Mouse (Mus musculus) hindbrain, embryonic 14.5 days (tissue): ENCODE data around the gene Bloc1s1. TPM values are rescaled to one million over a fixed set of nuclear protein-coding genes. Genes with fewer than 3 reads are reported as not detected.

ENCODE experiments used
- ATAC-seq: fragments of 200-750 bp; cut with Nextera tagmentation; 2 replicates; pipeline ENCODE4 v1.8.0; 2017; ENCODE audit warnings: moderate number of reproducible peaks, mild to moderate bottlenecking, moderate TSS enrichment, moderate library complexity; ENCODE audit not compliant: low FRiP score
- DNase-seq: peaks from one replicate; pipeline ENCODE4 v3.0.0-alpha.2; 2015; ENCODE audit warnings: low spot score
- H3K27ac ChIP-seq: fragments of 300-500 bp; sonication (generic); 2 replicates; pipeline ENCODE4 v1.5.1; 2014; ENCODE audit warnings: mild to moderate bottlenecking, moderate library complexity
- H3K27me3 ChIP-seq: fragments of 300-500 bp; sonication (generic); 2 replicates; pipeline ENCODE4 v1.6.1; 2014; ENCODE audit warnings: mild to moderate bottlenecking, low read length, mixed read lengths; ENCODE audit not compliant: control insufficient read depth, insufficient read depth
- H3K36me3 ChIP-seq: fragments of 300-500 bp; sonication (generic); replicated peaks from 2 replicates; pipeline ENCODE4 v1.6.1; 2014; ENCODE audit not compliant: control insufficient read depth, insufficient read depth
- H3K4me1 ChIP-seq: fragments of 300-500 bp; sonication (generic); replicated peaks from 2 replicates; pipeline ENCODE4 v1.6.1; 2014; ENCODE audit warnings: antibody characterized with exemption, low read length, mixed read lengths; ENCODE audit not compliant: control insufficient read depth, insufficient read depth
- H3K4me2 ChIP-seq: fragments of 300-500 bp; sonication (generic); replicated peaks from 2 replicates; pipeline ENCODE4 v1.6.1; 2014; ENCODE audit warnings: mild to moderate bottlenecking, moderate library complexity
- H3K4me3 ChIP-seq: fragments of 300-500 bp; sonication (generic); replicated peaks from 2 replicates; pipeline ENCODE4 v1.5.1; 2014; ENCODE audit warnings: mild to moderate bottlenecking, low read length
- H3K9ac ChIP-seq: fragments of 300-500 bp; sonication (generic); 2 replicates; pipeline ENCODE4 v1.6.1; 2014
- H3K9me3 ChIP-seq: fragments of 300-500 bp; sonication (generic); 2 replicates; pipeline ENCODE4 v1.6.1; 2016; ENCODE audit warnings: low read length; ENCODE audit not compliant: control insufficient read depth
- WGBS: fragments of 180-500 bp; shearing (Covaris S2); extraction: QIAGEN DNeasy Blood & Tissue Kit; methylation state at CpG from one replicate; pipeline ENCODE4 v1.1.7; 2014; 5-methylcytosine and 5-hydroxymethylcytosine counted together
- polyA plus RNA-seq: library from polyadenylated mRNA; unstranded; fragments of >200 nt; fragmentation: Nextera tagmentation; extraction: Ambion mirVana; gene quantifications from 2 replicates; pipeline ENCODE4 v1.2.1, GENCODE M21; 2014

Gene Bloc1s1
- polyA plus RNA-seq, 1 experiment from 2014 or later = 269 TPM

DNA sequence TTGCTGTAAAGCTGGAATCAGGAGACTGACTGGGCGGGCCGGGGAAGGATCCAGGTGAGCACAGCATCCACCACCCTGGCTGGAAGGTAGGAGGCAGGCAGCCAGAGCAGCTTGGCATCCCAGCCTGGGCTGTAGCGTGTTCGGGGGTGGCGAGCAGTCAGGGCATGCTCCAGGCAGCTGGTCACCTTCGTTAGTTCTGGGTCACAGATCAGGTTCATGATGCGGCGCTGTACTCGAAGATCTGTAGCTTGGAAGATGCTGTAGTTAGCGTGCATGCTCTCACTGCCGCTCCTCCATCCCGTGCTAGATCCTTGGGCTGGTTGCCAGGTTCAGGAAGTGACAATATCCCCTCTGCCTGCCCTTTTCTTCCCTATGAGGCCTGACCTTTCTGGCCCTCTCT lies 10.1 kb downstream of the Bloc1s1 start:
- 73% methylated on average over 12 of the region's 12 CpGs for WGBS
- no peak overlapping the region for H3K9ac ChIP-seq
- H3K27me3 ChIP-seq = 0 out of 2 replicates have a peak, but pooled peaks cover 2% of the 10 kb centered on the region
- DNase-seq = no peak
- H3K9me3 ChIP-seq = no peaks in the 10 kb centered on the region
- H3K4me2 ChIP-seq = no peak overlapping the region
- H3K36me3 ChIP-seq = peaks cover 20% of the 10 kb centered on the region; the same call in 1 of the 2 replicates
- no peak for ATAC-seq
- H3K27ac ChIP-seq = no peak overlapping the region
- peaks cover 14% of the 10 kb centered on the region; the same call in 1 of the 2 replicates for H3K4me1 ChIP-seq
- no peak overlapping the region for H3K4me3 ChIP-seq

DNA sequence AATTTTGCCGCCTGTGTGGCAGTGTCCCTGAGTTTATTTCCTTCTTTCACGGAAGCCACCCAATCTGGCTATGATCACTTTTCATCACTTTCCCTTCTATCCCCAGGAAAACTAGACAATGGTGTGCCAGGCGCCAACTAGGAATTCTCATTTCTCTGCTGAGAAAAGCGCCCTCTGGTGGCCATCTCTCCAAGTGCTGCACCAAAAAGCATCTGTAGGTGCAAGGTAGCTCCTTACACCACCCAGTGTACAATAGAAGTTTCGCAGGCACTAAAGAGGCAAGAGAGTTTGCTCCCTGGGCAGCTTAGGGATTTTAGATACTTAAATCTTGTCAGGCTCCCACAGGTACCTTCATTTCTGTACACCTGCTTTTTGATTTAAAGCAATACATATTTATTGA lies 10.6 kb downstream of the Bloc1s1 start:
- DNase-seq = peak; percentile 97
- peaks cover 20% of the 10 kb centered on the region; the same call in 1 of the 2 replicates for H3K36me3 ChIP-seq
- H3K27ac ChIP-seq = no peak overlapping the region
- H3K4me1 ChIP-seq = peaks cover 11% of the 10 kb centered on the region; the same call in 1 of the 2 replicates
- no peak overlapping the region for H3K4me3 ChIP-seq
- peak; percentile 35; the same call in 1 of the 2 replicates for ATAC-seq
- 8% methylated on average over 5 of the region's 5 CpGs for WGBS
- no peak overlapping the region for H3K9ac ChIP-seq
- H3K27me3 ChIP-seq = 0 out of 2 replicates have a peak, but pooled peaks cover 6% of the 10 kb centered on the region
- H3K4me2 ChIP-seq = no peak overlapping the region
- no peaks in the 10 kb centered on the region for H3K9me3 ChIP-seq

GRCm38 (mm10) chr10:128912791-128913190 lies 11.0 kb downstream of the Bloc1s1 start:
- H3K9ac ChIP-seq = no peak overlapping the region
- 92% methylated on average over 4 of the region's 4 CpGs for WGBS

GRCm38 (mm10) chr10:128912268-128912667 lies 11.6 kb downstream of the Bloc1s1 start:
- peaks cover 6% of the 10 kb centered on the region; the same call in 1 of the 2 replicates for H3K4me1 ChIP-seq
- H3K27ac ChIP-seq = no peak overlapping the region
- H3K9me3 ChIP-seq = no peaks in the 10 kb centered on the region
- 0 out of 2 replicates have a peak, but pooled peaks cover 9% of the 10 kb centered on the region for H3K27me3 ChIP-seq
- no peak overlapping the region for H3K4me2 ChIP-seq
- ATAC-seq = no peak
- no peak for DNase-seq
- peaks cover 16% of the 10 kb centered on the region; the same call in 1 of the 2 replicates for H3K36me3 ChIP-seq
- H3K9ac ChIP-seq = no peak overlapping the region
- H3K4me3 ChIP-seq = no peak overlapping the region
- WGBS = 61% methylated on average over 4 of the region's 4 CpGs

More at GRCm38 (mm10) chr10:128912791-128913190, 11.0 kb downstream of the Bloc1s1 start:
- H3K4me2 ChIP-seq = no peak overlapping the region
- H3K9me3 ChIP-seq = no peaks in the 10 kb centered on the region
- no peak overlapping the region for H3K4me3 ChIP-seq
- H3K27ac ChIP-seq = no peak overlapping the region
- H3K27me3 ChIP-seq = 0 out of 2 replicates have a peak, but pooled peaks cover 9% of the 10 kb centered on the region
- ATAC-seq = no peak
- peaks cover 20% of the 10 kb centered on the region; the same call in 1 of the 2 replicates for H3K36me3 ChIP-seq
- peaks cover 7% of the 10 kb centered on the region; the same call in 1 of the 2 replicates for H3K4me1 ChIP-seq
- DNase-seq = no peak

GRCm38 (mm10) chr10:128911430-128911829 lies 12.4 kb downstream of the Bloc1s1 start:
- peak overlapping the region; percentile 81 for H3K4me2 ChIP-seq
- H3K27me3 ChIP-seq = 0 out of 2 replicates have a peak, but pooled peaks cover 9% of the 10 kb centered on the region
- no peak overlapping the region for H3K27ac ChIP-seq
- H3K36me3 ChIP-seq = peaks cover 9% of the 10 kb centered on the region; the same call in 1 of the 2 replicates
- H3K9ac ChIP-seq = no peak overlapping the region
- H3K9me3 ChIP-seq = no peaks in the 10 kb centered on the region
- 93% methylated on average over 6 of the region's 6 CpGs for WGBS
- peaks cover 6% of the 10 kb centered on the region; the same call in 1 of the 2 replicates for H3K4me1 ChIP-seq
- ATAC-seq (no peak), DNase-seq (no peak)
- H3K4me3 ChIP-seq = 0 out of 2 replicates have a peak overlapping the region, but pooled peaks have one; percentile 53

- Histone ChIP-seq H3K4me2 (peak overlapping the region; percentile 81), H3K36me3 (peaks cover 6% of the 10 kb centered on the region; the same call in 1 of the 2 replicates), H3K9ac (peak overlapping the region; percentile 64), H3K27ac (peak overlapping the region; percentile 49; the same call in 1 of the 2 replicates), H3K4me1 (peaks cover 6% of the 10 kb centered on the region; the same call in 1 of the 2 replicates), H3K9me3 (no peaks in the 10 kb centered on the region), H3K27me3 (0 out of 2 replicates have a peak, but pooled peaks cover 9% of the 10 kb centered on the region), H3K4me3 (peak overlapping the region; percentile 53)
- ATAC-seq (peak; percentile 31), DNase-seq (no peak)
- WGBS = 2% methylated on average over 64 of the region's 66 CpGs
Observed at GRCm38 (mm10) chr10:128910066-128910841, 13.6 kb downstream of the Bloc1s1 start.

DNA sequence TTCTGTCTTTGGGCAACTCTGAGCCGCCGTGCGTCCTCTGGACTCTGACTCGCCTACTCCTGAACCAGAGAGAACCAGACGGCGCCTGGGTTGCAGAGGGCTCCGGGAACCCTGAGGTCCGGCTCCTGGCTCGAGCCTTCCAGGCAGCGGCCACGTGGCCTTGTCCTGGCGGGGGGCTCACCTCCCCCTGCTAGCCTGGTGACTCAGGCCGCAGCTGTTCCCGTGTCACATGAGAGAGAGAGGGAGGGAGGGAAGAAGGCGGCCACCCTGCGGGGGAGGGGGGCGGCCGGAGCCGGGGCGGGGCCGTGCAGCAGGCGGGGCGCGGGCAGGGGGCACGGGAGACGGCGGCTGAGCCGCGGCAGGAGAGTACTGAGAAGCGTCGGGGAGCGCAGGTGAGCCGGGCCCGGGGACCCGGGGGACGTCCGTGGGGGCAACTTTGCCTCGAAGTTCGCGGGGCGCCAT lies 14.2 kb downstream of the Bloc1s1 start:
- DNase-seq = no peak
- Histone ChIP-seq H3K4me1 (peaks cover 6% of the 10 kb centered on the region; the same call in 1 of the 2 replicates), H3K9ac (peak overlapping the region; percentile 64), H3K27ac (peak overlapping the region; percentile 15), H3K4me2 (peak overlapping the region; percentile 81), H3K27me3 (0 out of 2 replicates have a peak, but pooled peaks cover 9% of the 10 kb centered on the region), H3K36me3 (peaks cover 3% of the 10 kb centered on the region; the same call in 1 of the 2 replicates), H3K9me3 (no peaks in the 10 kb centered on the region), H3K4me3 (peak overlapping the region; percentile 53)
- peak; percentile 75 for ATAC-seq
- 0% methylated on average over 30 of the region's 41 CpGs for WGBS

DNA sequence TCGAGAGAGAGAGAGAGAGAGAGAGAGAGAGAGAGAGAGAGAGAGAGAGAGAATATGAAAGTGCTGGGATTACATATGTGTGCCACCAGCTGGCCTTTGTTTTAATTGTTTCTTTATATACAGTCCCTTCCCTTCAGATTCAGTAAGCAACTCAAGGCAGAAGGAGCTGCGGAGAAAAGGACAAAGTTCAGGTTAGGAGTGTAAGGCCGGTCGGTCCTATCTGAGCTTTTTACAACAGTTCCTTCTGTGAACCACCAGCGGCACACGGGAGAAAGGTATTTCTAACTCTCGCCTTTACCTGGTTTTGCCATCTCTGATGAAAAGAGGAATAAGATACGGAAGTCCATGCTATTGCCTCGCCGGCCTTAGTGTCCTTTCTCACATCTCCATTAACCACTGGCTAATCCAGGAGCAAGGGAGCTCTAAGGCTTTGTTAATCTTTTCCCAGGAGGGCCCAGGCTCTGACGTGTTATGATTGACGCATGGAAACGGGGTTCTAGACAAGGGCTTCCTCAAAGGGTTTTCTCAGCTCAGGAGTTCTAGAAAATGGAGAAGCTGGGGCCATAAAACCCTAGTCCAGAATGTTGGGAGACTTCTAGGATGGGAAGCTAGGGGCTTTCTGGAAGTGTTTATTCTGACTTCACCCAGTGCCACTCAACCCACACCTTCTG lies 14.9 kb downstream of the Bloc1s1 start:
- Histone ChIP-seq H3K4me3 (peak overlapping the region; percentile 53), H3K4me2 (peak overlapping the region; percentile 81), H3K27ac (peak overlapping the region; percentile 15), H3K4me1 (peaks cover 6% of the 10 kb centered on the region; the same call in 1 of the 2 replicates), H3K36me3 (no peaks in the 10 kb centered on the region; the same call in 1 of the 2 replicates), H3K9ac (peak overlapping the region; percentile 64; the same call in 1 of the 2 replicates), H3K9me3 (no peaks in the 10 kb centered on the region), H3K27me3 (0 out of 2 replicates have a peak, but pooled peaks cover 9% of the 10 kb centered on the region)
- 55% methylated on average over 13 of the region's 13 CpGs for whole genome bisulfite sequencing
- ATAC-seq (no peak), DNase-seq (no peak)
